Mouse (Mus musculus) MEL (cell line): Measurements from ENCODE around the gene 4932438A13Rik. TPM values are rescaled to one million over a fixed set of nuclear protein-coding genes. Genes with fewer than 3 reads are reported as not detected.

Experiments used
- DNase-seq: peaks from one replicate; pipeline ENCODE4 v3.0.0; 2011; ENCODE audit warnings: low read depth, low spot score
- H3K27ac ChIP-seq: 2 replicates; pipeline ENCODE4 v1.5.1; 2012; ENCODE audit warnings: low read depth, mild to moderate bottlenecking, control low read depth, low read length, moderate library complexity; ENCODE audit not compliant: control insufficient read depth
- H3K27me3 ChIP-seq, 2 experiments: fragments of 150-350 bp in 1 of 2; sonication (generic) in 1 of 2; 2 replicates each; pipeline ENCODE4 v1.6.1; 2012; ENCODE audit warnings: low read length in 2 of 2, mild to moderate bottlenecking in 2 of 2, improper control_type of control experiment in 1 of 2, moderate library complexity in 1 of 2; ENCODE audit not compliant: insufficient read depth in 2 of 2, control insufficient read depth in 1 of 2
- H3K36me3 ChIP-seq, 2 experiments: 2 replicates each; pipeline ENCODE4 v1.6.1; 2012 to 2014; ENCODE audit warnings: low read length in 2 of 2, improper control_type of control experiment in 1 of 2, inconsistent platforms in 1 of 2, mild to moderate bottlenecking in 1 of 2; ENCODE audit not compliant: insufficient read depth in 2 of 2, control insufficient read depth in 1 of 2
- H3K4me1 ChIP-seq, 2 experiments: fragments of 150-350 bp in 1 of 2; sonication (generic) in 1 of 2; 2 replicates each; pipeline ENCODE4 v1.6.1; 2012; ENCODE audit warnings: low read length in 2 of 2, improper control_type of control experiment in 1 of 2, mild to moderate bottlenecking in 1 of 2; ENCODE audit not compliant: insufficient read depth in 2 of 2, control insufficient read depth in 1 of 2
- H3K4me3 ChIP-seq, 2 experiments: fragments of 150-350 bp in 1 of 2; sonication (generic) in 1 of 2; 2 replicates each; pipeline ENCODE4 v1.5.1; 2012; ENCODE audit warnings: low read depth in 2 of 2, low read length in 2 of 2, mild to moderate bottlenecking in 2 of 2, moderate library complexity in 2 of 2, control low read depth in 1 of 2, improper control_type of control experiment in 1 of 2; ENCODE audit not compliant: control insufficient read depth in 1 of 2, insufficient read depth in 1 of 2
- H3K79me2 ChIP-seq: 2 replicates; pipeline ENCODE4 v1.6.1; 2012; ENCODE audit warnings: mild to moderate bottlenecking, low read length, moderate library complexity; ENCODE audit not compliant: control insufficient read depth, poor library complexity, insufficient read depth
- H3K9ac ChIP-seq: 2 replicates; pipeline ENCODE4 v1.6.1; 2012; ENCODE audit warnings: low read depth, mild to moderate bottlenecking, control low read depth, low read length, moderate library complexity; ENCODE audit not compliant: control insufficient read depth, poor library complexity, severe bottlenecking
- H3K9me3 ChIP-seq: fragments of 150-350 bp; sonication (generic); replicated peaks from 2 replicates; pipeline ENCODE4 v1.6.1; 2012; ENCODE audit warnings: mild to moderate bottlenecking, low read length, improper control_type of control experiment, moderate library complexity; ENCODE audit not compliant: insufficient read depth
- E2F4 ChIP-seq: IDR thresholded peaks from 2 replicates; pipeline ENCODE4 v1.6.1; 2011; ENCODE audit warnings: low read depth, low read length, improper control_type of control experiment, borderline replicate concordance
- ETS1 ChIP-seq: IDR thresholded peaks from 2 replicates; pipeline ENCODE4 v1.6.1; 2012; ENCODE audit warnings: low read depth, mild to moderate bottlenecking, inconsistent platforms, low read length, improper control_type of control experiment, moderate library complexity
- NRF1 ChIP-seq: IDR thresholded peaks from 2 replicates; pipeline ENCODE4 v1.6.1; 2014; ENCODE audit warnings: low read depth, mild to moderate bottlenecking, inconsistent platforms, low read length, improper control_type of control experiment, moderate library complexity; ENCODE audit not compliant: poor library complexity, insufficient read depth, severe bottlenecking
- POLR2AphosphoS5 ChIP-seq: IDR thresholded peaks from 2 replicates; pipeline ENCODE4 v1.6.1; 2012; ENCODE audit warnings: low read depth, borderline replicate concordance, mild to moderate bottlenecking, inconsistent platforms, low read length, moderate library complexity, mixed read lengths
- TBP ChIP-seq: IDR thresholded peaks from 2 replicates; pipeline ENCODE4 v1.8.0; 2011; ENCODE audit warnings: low read depth, low read length, improper control_type of control experiment
- USF2 ChIP-seq, 2 experiments: IDR thresholded peaks; 2 replicates each; pipeline ENCODE4 v1.6.1; 2011 to 2012; ENCODE audit warnings: improper control_type of control experiment in 2 of 2, low read length in 2 of 2, borderline replicate concordance in 1 of 2, inconsistent platforms in 1 of 2, low read depth in 1 of 2, mild to moderate bottlenecking in 1 of 2; ENCODE audit not compliant: insufficient read depth in 1 of 2
- polyA plus RNA-seq, 2 experiments: library from polyadenylated mRNA; stranded (reverse) in 1 of 2; unstranded in 1 of 2; fragments of >175 nt in 1 of 2; fragments of >200 nt in 1 of 2; gene quantifications; 2 replicates each; pipeline versions ENCODE4 v1.2.1 to v1.2.4; 2012; ENCODE audit warnings: low replicate concordance in 2 of 2, low read depth in 1 of 2; ENCODE audit not compliant: insufficient read length in 2 of 2, insufficient read depth in 1 of 2, missing spikeins in 1 of 2
- total RNA-seq: library from RNA; depleted of rRNA; stranded (reverse); fragments of 300-350 nt; gene quantifications from 2 replicates; pipeline ENCODE4 v1.2.3, GENCODE M21; 2012; rRNA removed

4932438A13Rik gene
- total and polyA plus RNA-seq, 3 experiments: 11.7 to 102 (median 14.3) TPM

DNA sequence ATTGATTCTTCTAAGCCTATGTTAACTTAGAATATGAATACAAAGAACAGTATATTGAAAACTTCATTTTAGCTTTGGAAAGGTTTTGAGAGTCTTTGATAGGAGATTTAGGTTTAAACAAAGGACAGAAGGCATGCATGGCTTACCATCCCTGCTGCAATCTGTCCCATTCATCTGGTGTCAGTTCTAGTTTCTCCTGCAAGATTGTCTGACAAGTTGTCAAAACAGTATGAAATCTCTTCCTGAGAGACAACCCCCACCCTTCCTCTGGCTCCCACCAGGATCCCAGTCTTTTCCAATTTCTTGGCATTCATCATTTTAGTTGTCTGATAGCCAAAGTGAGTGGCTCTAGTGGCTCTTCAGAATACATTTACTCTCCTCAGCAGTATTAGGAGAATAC, 227.8 kb downstream of the 4932438A13Rik start:
- peaks cover 0 to 2% of the 10 kb centered on the region in 2 experiments; a peak in 2 of 4 replicates for H3K27me3 ChIP-seq
- H3K36me3 ChIP-seq: no peaks in the 10 kb centered on the region
- H3K27ac ChIP-seq: no peak overlapping the region
- H3K9me3 ChIP-seq: no peaks in the 10 kb centered on the region
- no peaks in the 10 kb centered on the region for H3K79me2 ChIP-seq
- TF ChIP-seq POLR2AphosphoS5 (no peak), ETS1 (no peak), E2F4 (no peak), USF2 (IDR thresholded peaks at IDR 0.05; ENCODE audit: borderline replicate concordance in 1 of 2, insufficient read depth in 1 of 2, low read depth in 1 of 2, low read length in 2 of 2) (no peak), NRF1 (no peak), TBP (no peak)
- TF ChIP-seq, all 39 proteins: peak for 0
- Histone ChIP-seq H3K4me3 (no peak overlapping the region), H3K4me1 (no peaks in the 10 kb centered on the region), H3K9ac (no peak overlapping the region)
- DNase-seq: no peak

Other genes starting within 250 kb of the 4932438A13Rik start
- not detected in 2 replicates for gene Bbs7, start 249.6 kb upstream of the 4932438A13Rik start, total RNA-seq
- gene Bbs7, start 249.6 kb upstream of the 4932438A13Rik start, polyA plus RNA-seq: not detected
- not detected in 2 replicates for gene Trpc3, start 172.9 kb upstream of the 4932438A13Rik start, total RNA-seq
- gene Trpc3, start 172.9 kb upstream of the 4932438A13Rik start, polyA plus RNA-seq: not detected
- gene Adad1, start 200.4 kb downstream of the 4932438A13Rik start, total RNA-seq: not detected in 2 replicates
- not detected for gene Adad1, start 200.4 kb downstream of the 4932438A13Rik start, polyA plus RNA-seq